Mouse (Mus musculus): ENCODE measurements around the gene Itk. TPM values are rescaled to one million over a fixed set of nuclear protein-coding genes. Genes with fewer than 3 reads are reported as not detected.
A peak's percentile ranks its signal among the peaks of the same experiment; 100 is the strongest.

Itk gene
- polyA plus RNA-seq, 1 experiment from 2014 or later, result 0.09 TPM

GRCm38 (mm10) chr11:46386556-46386955 lies 2.8 kb downstream of the Itk start:
- no peak for ATAC-seq (ENCODE audit: low read depth)
- 69% methylated on average over 8 of the region's 8 CpGs for WGBS (ENCODE audit: insufficient replicate concordance)
- H3K4me1 ChIP-seq (ENCODE audit: control insufficient read depth, low read depth, low read length), result no peaks in the 10 kb centered on the region
- no peak overlapping the region for H3K4me3 ChIP-seq (ENCODE audit: low read depth, low read length)
- no peaks in the 10 kb centered on the region for H3K9me3 ChIP-seq (replicated peaks; ENCODE audit: control insufficient read depth, low read length)
- no peak overlapping the region for H3K4me2 ChIP-seq (ENCODE audit: low read depth, low read length)
- no peak overlapping the region for H3K27ac ChIP-seq (ENCODE audit: low read length)
- no peaks in the 10 kb centered on the region for H3K36me3 ChIP-seq (ENCODE audit: control insufficient read depth, insufficient read depth)
- H3K9ac ChIP-seq (ENCODE audit: low read depth, low read length), result no peak overlapping the region
- no peaks in the 10 kb centered on the region for H3K27me3 ChIP-seq (ENCODE audit: control insufficient read depth, insufficient read depth, low read depth, low read length)

DNA sequence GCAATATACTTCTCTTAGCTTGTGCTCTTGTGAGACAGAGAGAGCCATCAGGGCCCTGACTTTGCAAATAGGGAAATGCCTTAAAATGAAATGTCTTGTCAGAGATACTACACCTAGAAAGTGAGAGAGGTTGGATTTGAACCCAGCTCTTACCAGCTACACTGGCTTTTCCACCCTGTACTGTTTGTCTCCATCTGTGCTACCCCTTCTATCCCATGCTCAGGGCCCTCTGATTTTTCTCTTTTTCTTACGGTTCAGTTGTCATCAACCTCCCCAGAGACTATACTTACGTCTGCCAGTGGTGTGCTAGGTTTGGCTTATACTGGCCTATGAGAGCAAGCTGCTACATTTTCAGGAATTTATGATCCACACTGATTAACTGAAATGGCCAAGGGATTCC lies 4.4 kb downstream of the Itk start:
- Histone ChIP-seq H3K27me3 (ENCODE audit: control insufficient read depth, insufficient read depth, low read depth, low read length) (no peaks in the 10 kb centered on the region), H3K9me3 (replicated peaks; ENCODE audit: control insufficient read depth, low read length) (no peaks in the 10 kb centered on the region), H3K4me2 (ENCODE audit: low read depth, low read length) (no peak overlapping the region), H3K36me3 (ENCODE audit: control insufficient read depth, insufficient read depth) (no peaks in the 10 kb centered on the region), H3K9ac (ENCODE audit: low read depth, low read length) (no peak overlapping the region), H3K27ac (ENCODE audit: low read length) (no peak overlapping the region), H3K4me3 (ENCODE audit: low read depth, low read length) (no peak overlapping the region), H3K4me1 (ENCODE audit: control insufficient read depth, low read depth, low read length) (no peaks in the 10 kb centered on the region)
- WGBS (ENCODE audit: insufficient replicate concordance), result 80% methylated on average over 2 of the region's 2 CpGs
- no peak for ATAC-seq (ENCODE audit: low read depth)

GRCm38 (mm10) chr11:46382466-46382865 lies 6.8 kb downstream of the Itk start:
- WGBS (ENCODE audit: insufficient replicate concordance), result 67% methylated on average over 4 of the region's 4 CpGs
- Histone ChIP-seq H3K9ac (ENCODE audit: low read depth, low read length) (no peak overlapping the region), H3K4me3 (ENCODE audit: low read depth, low read length) (no peak overlapping the region), H3K27ac (ENCODE audit: low read length) (no peak overlapping the region), H3K27me3 (ENCODE audit: control insufficient read depth, insufficient read depth, low read depth, low read length) (no peaks in the 10 kb centered on the region), H3K36me3 (ENCODE audit: control insufficient read depth, insufficient read depth) (no peaks in the 10 kb centered on the region), H3K4me1 (ENCODE audit: control insufficient read depth, low read depth, low read length) (peaks cover 9% of the 10 kb centered on the region), H3K4me2 (ENCODE audit: low read depth, low read length) (no peak overlapping the region), H3K9me3 (replicated peaks; ENCODE audit: control insufficient read depth, low read length) (no peaks in the 10 kb centered on the region)
- no peak for ATAC-seq (ENCODE audit: low read depth)

DNA sequence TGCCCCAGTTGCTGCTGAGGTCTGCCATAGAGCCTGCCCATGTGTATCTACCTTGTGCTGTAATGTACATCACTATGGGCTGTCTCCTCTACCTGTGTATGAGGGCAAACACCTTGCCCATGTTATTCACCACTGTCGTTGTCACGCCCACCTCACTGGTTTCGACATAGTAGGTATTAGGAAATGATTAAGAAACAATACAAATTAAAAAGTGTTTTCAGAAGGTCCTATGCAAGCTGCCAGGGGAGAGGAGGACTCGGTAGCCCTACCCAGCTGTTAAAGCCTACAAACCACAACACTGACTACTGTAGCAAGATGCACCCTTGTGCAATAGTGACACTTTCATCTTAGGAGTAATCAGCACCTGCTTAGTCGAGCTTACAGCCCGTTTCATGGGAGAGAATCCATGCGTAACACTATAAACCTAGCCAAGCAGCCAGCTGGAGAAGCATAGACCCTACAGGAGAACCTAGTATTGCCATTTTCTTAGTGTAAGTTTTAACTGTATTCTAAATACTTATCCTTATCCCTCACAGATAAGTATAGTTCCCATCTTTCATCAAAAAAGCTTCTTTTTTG lies 9.1 kb downstream of the Itk start:
- H3K9ac ChIP-seq (ENCODE audit: low read depth, low read length), result no peak overlapping the region
- no peaks in the 10 kb centered on the region for H3K36me3 ChIP-seq (ENCODE audit: control insufficient read depth, insufficient read depth)
- H3K27ac ChIP-seq (ENCODE audit: low read length), result 0 out of 2 replicates have a peak overlapping the region, but pooled peaks have one; percentile 31
- no peaks in the 10 kb centered on the region for H3K9me3 ChIP-seq (replicated peaks; ENCODE audit: control insufficient read depth, low read length)
- ATAC-seq (ENCODE audit: low read depth), result no peak
- no peak overlapping the region for H3K4me3 ChIP-seq (ENCODE audit: low read depth, low read length)
- no peaks in the 10 kb centered on the region for H3K27me3 ChIP-seq (ENCODE audit: control insufficient read depth, insufficient read depth, low read depth, low read length)
- H3K4me2 ChIP-seq (ENCODE audit: low read depth, low read length), result no peak overlapping the region
- WGBS (ENCODE audit: insufficient replicate concordance), result 62% methylated on average over 7 of the region's 7 CpGs
- peaks cover 14% of the 10 kb centered on the region for H3K4me1 ChIP-seq (ENCODE audit: control insufficient read depth, low read depth, low read length)

GRCm38 (mm10) chr11:46377819-46378782 lies 11.2 kb downstream of the Itk start:
- peak; percentile 90 for ATAC-seq (ENCODE audit: low read depth)
- H3K9me3 ChIP-seq (replicated peaks; ENCODE audit: control insufficient read depth, low read length), result no peaks in the 10 kb centered on the region
- H3K4me2 ChIP-seq (ENCODE audit: low read depth, low read length), result no peak overlapping the region
- no peak overlapping the region for H3K4me3 ChIP-seq (ENCODE audit: low read depth, low read length)
- peak overlapping the region; percentile 36 for H3K27ac ChIP-seq (ENCODE audit: low read length)
- no peaks in the 10 kb centered on the region for H3K27me3 ChIP-seq (ENCODE audit: control insufficient read depth, insufficient read depth, low read depth, low read length)
- peaks cover 14% of the 10 kb centered on the region for H3K4me1 ChIP-seq (ENCODE audit: control insufficient read depth, low read depth, low read length)
- no peaks in the 10 kb centered on the region for H3K36me3 ChIP-seq (ENCODE audit: control insufficient read depth, insufficient read depth)
- H3K9ac ChIP-seq (ENCODE audit: low read depth, low read length), result no peak overlapping the region
- WGBS (ENCODE audit: insufficient replicate concordance), result 54% methylated on average over 8 of the region's 8 CpGs

- Histone ChIP-seq H3K27ac (ENCODE audit: low read length) (no peak overlapping the region), H3K4me1 (ENCODE audit: control insufficient read depth, low read depth, low read length) (peaks cover 14% of the 10 kb centered on the region), H3K36me3 (ENCODE audit: control insufficient read depth, insufficient read depth) (no peaks in the 10 kb centered on the region), H3K9ac (ENCODE audit: low read depth, low read length) (no peak overlapping the region), H3K4me3 (ENCODE audit: low read depth, low read length) (no peak overlapping the region), H3K27me3 (ENCODE audit: control insufficient read depth, insufficient read depth, low read depth, low read length) (no peaks in the 10 kb centered on the region), H3K9me3 (replicated peaks; ENCODE audit: control insufficient read depth, low read length) (no peaks in the 10 kb centered on the region), H3K4me2 (ENCODE audit: low read depth, low read length) (no peak overlapping the region)
- no peak for ATAC-seq (ENCODE audit: low read depth)
- WGBS (ENCODE audit: insufficient replicate concordance), result 63% methylated on average over 1 of the region's 1 CpGs
Measured at GRCm38 (mm10) chr11:46377316-46377715, 12.0 kb downstream of the Itk start.

GRCm38 (mm10) chr11:46375015-46375414 lies 14.3 kb downstream of the Itk start:
- H3K9ac ChIP-seq (ENCODE audit: low read depth, low read length), result no peak overlapping the region
- H3K9me3 ChIP-seq (replicated peaks; ENCODE audit: control insufficient read depth, low read length), result no peaks in the 10 kb centered on the region
- H3K4me3 ChIP-seq (ENCODE audit: low read depth, low read length), result no peak overlapping the region
- no peak for ATAC-seq (ENCODE audit: low read depth)
- H3K4me2 ChIP-seq (ENCODE audit: low read depth, low read length), result no peak overlapping the region
- peaks cover 16% of the 10 kb centered on the region for H3K4me1 ChIP-seq (ENCODE audit: control insufficient read depth, low read depth, low read length)
- H3K36me3 ChIP-seq (ENCODE audit: control insufficient read depth, insufficient read depth), result no peaks in the 10 kb centered on the region
- H3K27me3 ChIP-seq (ENCODE audit: control insufficient read depth, insufficient read depth, low read depth, low read length), result no peaks in the 10 kb centered on the region
- no peak overlapping the region for H3K27ac ChIP-seq (ENCODE audit: low read length)
- 79% methylated on average over 8 of the region's 8 CpGs for WGBS (ENCODE audit: insufficient replicate concordance)

GRCm38 (mm10) chr11:46373071-46374030 lies 16.0 kb downstream of the Itk start:
- ATAC-seq (ENCODE audit: low read depth), result no peak
- Histone ChIP-seq H3K4me3 (ENCODE audit: low read depth, low read length) (no peak overlapping the region), H3K4me1 (ENCODE audit: control insufficient read depth, low read depth, low read length) (peaks cover 13% of the 10 kb centered on the region), H3K9ac (ENCODE audit: low read depth, low read length) (no peak overlapping the region), H3K36me3 (ENCODE audit: control insufficient read depth, insufficient read depth) (no peaks in the 10 kb centered on the region), H3K4me2 (ENCODE audit: low read depth, low read length) (no peak overlapping the region), H3K27me3 (ENCODE audit: control insufficient read depth, insufficient read depth, low read depth, low read length) (no peaks in the 10 kb centered on the region), H3K27ac (ENCODE audit: low read length) (no peak overlapping the region), H3K9me3 (replicated peaks; ENCODE audit: control insufficient read depth, low read length) (no peaks in the 10 kb centered on the region)
- WGBS (ENCODE audit: insufficient replicate concordance), result 69% methylated on average over 13 of the region's 13 CpGs
